Mouse (Mus musculus) C2C12 (cell line): ENCODE measurements around the gene Mrpl33.

Experiments
- CEBPB ChIP-seq: IDR thresholded peaks from one replicate; pipeline ENCODE4 v1.6.1; 2011; ENCODE audit warnings: low read depth, mild to moderate bottlenecking, control low read depth, moderate library complexity
- CTCF ChIP-seq: IDR thresholded peaks from one replicate; pipeline ENCODE4 v1.5.1; 2011; ENCODE audit not compliant: control insufficient read depth, insufficient read depth, insufficient read length
- MAX ChIP-seq: IDR thresholded peaks from one replicate; pipeline ENCODE4 v1.6.1; 2011; ENCODE audit warnings: mild to moderate bottlenecking, control low read depth
- USF1 ChIP-seq: IDR thresholded peaks from one replicate; pipeline ENCODE4 v1.6.1; 2011; ENCODE audit warnings: low read depth, mild to moderate bottlenecking, control low read depth, moderate library complexity

GRCm38 (mm10) chr5:31630064-31630463 lies 33.3 kb downstream of the Mrpl33 start:
- TF ChIP-seq CTCF (no peak), USF1 (no peak), MAX (peak; percentile 71), CEBPB (no peak)
